14 mouse cellular contexts compared by ENCODE assay signal in the genomic region with DNA sequence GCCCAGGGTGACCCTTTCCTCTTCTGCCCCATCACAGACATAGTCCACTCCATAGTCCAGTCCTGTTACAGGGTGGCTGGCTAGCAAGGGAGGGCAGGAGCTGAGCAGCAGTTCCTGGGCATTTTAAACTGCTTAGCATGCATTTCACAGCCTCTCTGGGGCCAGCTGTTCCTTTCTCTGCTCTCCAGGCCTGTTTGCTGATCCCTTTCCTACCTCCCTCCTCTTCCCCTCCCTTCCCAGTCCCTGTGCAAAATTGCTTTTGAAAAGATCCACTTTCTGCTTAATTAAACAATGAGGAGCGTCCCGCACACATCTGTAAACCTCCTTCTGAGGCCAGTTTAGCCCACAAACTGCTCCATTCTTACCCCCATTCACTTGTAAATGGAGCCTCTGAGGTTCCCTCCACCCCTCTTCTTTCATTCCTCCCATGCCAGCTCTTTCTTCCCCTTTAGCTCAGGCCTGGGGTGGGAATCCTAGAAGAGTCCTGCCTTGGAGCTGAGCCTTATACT. TPM values are rescaled to one million over a fixed set of nuclear protein-coding genes. Genes with fewer than 3 reads are reported as not detected.
A peak's percentile ranks its signal among the peaks of the same experiment; 100 is the strongest.
DNase-seq lines count a peak whose midpoint lies in the region; ATAC-seq and TF ChIP-seq lines count a peak whose summit lies in the region.
"Had no signal": no experiment of that assay in that cellular context is flagged by ENCODE, and none has a peak within 500 bp of the region (broad histone marks: within the 10 kb centered on the region; RNA-seq: fewer than 3 reads in every experiment).

No protein-coding gene starts in this region.

- H3K9ac ChIP-seq in hindbrain, postnatal 0 days (replicated peaks; ENCODE audit: low read length) = no peak overlapping the region
- no peak overlapping the region for H3K9ac ChIP-seq in neural tube, embryonic 14.5 days (replicated peaks; ENCODE audit: low read depth, low read length)
- H3K9ac ChIP-seq: heart, embryonic 15.5 days had no signal

- H3K4me1 ChIP-seq in hindbrain, postnatal 0 days (ENCODE audit: insufficient read depth, low read length) = no peaks in the 10 kb centered on the region
- H3K4me1 ChIP-seq in neural tube, embryonic 14.5 days (ENCODE audit: control insufficient read depth, insufficient read depth, low read length) = peaks cover 15% of the 10 kb centered on the region
- H3K4me1 ChIP-seq: heart, embryonic 15.5 days had no signal

- no peak for TF ChIP-seq CTCF in layer of hippocampus, adult 2 months (conservative IDR thresholded peaks at IDR 0.05)
- no peak for TF ChIP-seq CTCF in hindbrain, postnatal 0 days (IDR thresholded peaks at IDR 0.05; ENCODE audit: low read depth)

- H3K36me3 ChIP-seq in hindbrain, postnatal 0 days (ENCODE audit: insufficient read depth, low read length) = peaks cover 12% of the 10 kb centered on the region; the same call in 1 of the 2 replicates
- no peaks in the 10 kb centered on the region for H3K36me3 ChIP-seq in neural tube, embryonic 14.5 days (ENCODE audit: control insufficient read depth, insufficient read depth, low read length)

- no peaks in the 10 kb centered on the region for H3K27me3 ChIP-seq in hindbrain, postnatal 0 days (ENCODE audit: insufficient read depth, low read length)
- no peaks in the 10 kb centered on the region for H3K27me3 ChIP-seq in neural tube, embryonic 14.5 days (ENCODE audit: control insufficient read depth, insufficient read depth, low read length)
- H3K27me3 ChIP-seq: heart, embryonic 15.5 days had no signal

- intact Hi-C loops in gastrocnemius, postnatal 14 days (cut with DNase I; ENCODE audit: low total_unique reads) = no loop called here

- H3K4me3 ChIP-seq in layer of hippocampus, adult 2 months = no peak overlapping the region
- H3K4me3 ChIP-seq in hindbrain, postnatal 0 days (ENCODE audit: low read length) = no peak overlapping the region
- no peak overlapping the region for H3K4me3 ChIP-seq in neural tube, embryonic 14.5 days (ENCODE audit: low read depth, low read length)
- H3K4me3 ChIP-seq: heart, embryonic 15.5 days had no signal

- H3K27ac ChIP-seq in layer of hippocampus, adult 2 months = peak overlapping the region; percentile 81
- H3K27ac ChIP-seq in hindbrain, postnatal 0 days = peak overlapping the region; percentile 58; the same call in 1 of the 2 replicates
- peak overlapping the region; percentile 49 for H3K27ac ChIP-seq in neural tube, embryonic 14.5 days (ENCODE audit: low read depth, low read length)
- H3K27ac ChIP-seq: heart, embryonic 15.5 days had no signal

- 10% methylated on average over 2 of the region's 2 CpGs for WGBS in hindbrain, postnatal 0 days
- 4% methylated on average over 2 of the region's 2 CpGs for WGBS in neural tube, embryonic 14.5 days

- no peaks in the 10 kb centered on the region for H3K9me3 ChIP-seq in hindbrain, postnatal 0 days (ENCODE audit: low read length)
- no peaks in the 10 kb centered on the region for H3K9me3 ChIP-seq in neural tube, embryonic 14.5 days (ENCODE audit: control insufficient read depth, low read length)
- H3K9me3 ChIP-seq: heart, embryonic 15.5 days had no signal

- no peak overlapping the region for H3K4me2 ChIP-seq in hindbrain, postnatal 0 days (ENCODE audit: low read depth, low read length)
- H3K4me2 ChIP-seq in neural tube, embryonic 14.5 days (ENCODE audit: low read depth, low read length) = no peak overlapping the region
- H3K4me2 ChIP-seq: heart, embryonic 15.5 days had no signal

- ATAC-seq in hindbrain, postnatal 0 days = peak; percentile 48; the same call in 1 of the 2 replicates
- ATAC-seq in neural tube, embryonic 14.5 days (ENCODE audit: low read depth) = peak; percentile 62

- DNase-seq in layer of hippocampus, adult 2 months (ENCODE audit: low spot score in 2 of 2) = no peak
- no peak for DNase-seq in layer of hippocampus, adult 9-10 months (ENCODE audit: low spot score)
- DNase-seq in embryo, embryonic 9.5 days (ENCODE audit: extremely low spot score) = peak; percentile 51
- peak; percentile 38 for DNase-seq in hindbrain, postnatal 0 days (ENCODE audit: low spot score)
- DNase-seq in right cerebral cortex, postnatal 14 days = no peak
- DNase-seq in gastrocnemius, postnatal 14 days = no peak
- DNase-seq: adrenal gland, adult 2 months; cerebellum, adult 8-10 months; gastrocnemius, postnatal 10 days; liver; lung, postnatal 14 days; thymus, adult 2 months had no signal

RNA-seq across cellular contexts. Expression of a gene that starts 15.6 kb away (rescaled TPM):
- total RNA-seq in layer of hippocampus, adult 2 months (2021) = 10 to 100 TPM; 43.0 to 48.7 TPM
- total RNA-seq in hindbrain, postnatal 0 days (2014; rRNA removed) = 46.1 and 70.7 TPM in 2 replicates
- 28.7 and 29.3 TPM in 2 replicates for polyA plus RNA-seq in hindbrain, postnatal 0 days (2015; fragmentation: Nextera tagmentation; extraction: Ambion mirVana)
- 21.8 and 24.6 TPM in 2 replicates for polyA plus RNA-seq in neural tube, embryonic 14.5 days (2014; fragmentation: Nextera tagmentation; extraction: Ambion mirVana)
- 10 to 100 TPM; 21.1 to 21.9 TPM for total RNA-seq in gastrocnemius, postnatal 14 days (2021)

RNA-seq across cellular contexts. Expression of a gene that starts 33.0 kb away (rescaled TPM):
- total RNA-seq in layer of hippocampus, adult 2 months (2021) = 10 to 100 TPM; 65.4 to 67.3 TPM
- total RNA-seq in hindbrain, postnatal 0 days (2014; rRNA removed) = 139 TPM in 2 replicates
- polyA plus RNA-seq in hindbrain, postnatal 0 days (2015; fragmentation: Nextera tagmentation; extraction: Ambion mirVana) = 43.4 and 46.4 TPM in 2 replicates
- polyA plus RNA-seq in neural tube, embryonic 14.5 days (2014; fragmentation: Nextera tagmentation; extraction: Ambion mirVana) = 35.8 and 37.6 TPM in 2 replicates
- total RNA-seq in gastrocnemius, postnatal 14 days (2021) = 10 to 100 TPM in 1 of 2 experiments, 1 to 10 TPM in 1; 8.6 to 10.1 TPM

RNA-seq across cellular contexts. Expression of a gene that starts 33.5 kb away (rescaled TPM):
- total RNA-seq in layer of hippocampus, adult 2 months (2021) = 1 to 10 TPM; 7.9 to 10.0 TPM
- total RNA-seq in hindbrain, postnatal 0 days (2014; rRNA removed) = 32.5 and 37.7 TPM in 2 replicates
- polyA plus RNA-seq in hindbrain, postnatal 0 days (2015; fragmentation: Nextera tagmentation; extraction: Ambion mirVana) = 17.8 and 20.6 TPM in 2 replicates
- polyA plus RNA-seq in neural tube, embryonic 14.5 days (2014; fragmentation: Nextera tagmentation; extraction: Ambion mirVana) = 21.4 and 22.9 TPM in 2 replicates
- total RNA-seq in gastrocnemius, postnatal 14 days (2021) = 10 to 100 TPM; 17.7 TPM

RNA-seq across cellular contexts. Expression of a gene that starts 47.1 kb away (rescaled TPM):
- total RNA-seq in layer of hippocampus, adult 2 months (2021) = 10 to 100 TPM; 47.7 to 48.6 TPM
- total RNA-seq in hindbrain, postnatal 0 days (2014; rRNA removed) = 47.4 and 49.9 TPM in 2 replicates
- polyA plus RNA-seq in hindbrain, postnatal 0 days (2015; fragmentation: Nextera tagmentation; extraction: Ambion mirVana) = 32.5 and 34.2 TPM in 2 replicates
- polyA plus RNA-seq in neural tube, embryonic 14.5 days (2014; fragmentation: Nextera tagmentation; extraction: Ambion mirVana) = 27.1 and 29.3 TPM in 2 replicates
- total RNA-seq in gastrocnemius, postnatal 14 days (2021) = 10 to 100 TPM; 28.0 to 28.3 TPM

RNA-seq across cellular contexts. Expression of a gene that starts 48.2 kb away (rescaled TPM):
- total RNA-seq in layer of hippocampus, adult 2 months (2021) = 10 to 100 TPM; 25.8 to 26.5 TPM
- total RNA-seq in hindbrain, postnatal 0 days (2014; rRNA removed) = 52.0 and 58.2 TPM in 2 replicates
- 32.5 and 35.8 TPM in 2 replicates for polyA plus RNA-seq in hindbrain, postnatal 0 days (2015; fragmentation: Nextera tagmentation; extraction: Ambion mirVana)
- polyA plus RNA-seq in neural tube, embryonic 14.5 days (2014; fragmentation: Nextera tagmentation; extraction: Ambion mirVana) = 39.5 and 53.4 TPM in 2 replicates
- 10 to 100 TPM in 1 of 2 experiments, 1 to 10 TPM in 1; 6.7 to 10.7 TPM for total RNA-seq in gastrocnemius, postnatal 14 days (2021)

Comparison
In these comparisons a context has a peak if more than half of its experiments do, and no peak if none do; other contexts are left out.
1. DNase-seq: peak in embryo, embryonic 9.5 days (single experiment) and hindbrain, postnatal 0 days (single experiment); none in layer of hippocampus, adult 2 months (0 of 2), layer of hippocampus, adult 9-10 months (single experiment), right cerebral cortex, postnatal 14 days (single experiment) and gastrocnemius, postnatal 14 days (single experiment).
2. RNA of a gene that starts 33.0 kb away (total RNA-seq): 139 TPM in hindbrain, postnatal 0 days and 65.4 to 67.3 TPM in layer of hippocampus, adult 2 months; 8.6 to 10.1 TPM in gastrocnemius, postnatal 14 days; every median in the first group is over 4 times any median in the second.
3. Peak in every context shown above with its lines, with median percentiles within 50 percentile points of each other: H3K27ac ChIP-seq.